Mouse (Mus musculus) liver, postnatal 0 days (tissue): ENCODE data around the gene Rnf227.

Experiments
- CTCF ChIP-seq: sonication (generic); IDR thresholded peaks from 2 replicates; pipeline ENCODE4 v1.5.1; 2016; ENCODE audit warnings: antibody characterized with exemption, low read depth
- EP300 ChIP-seq: IDR thresholded peaks from 2 replicates; pipeline ENCODE4 v1.6.1; 2016; ENCODE audit warnings: antibody characterized with exemption, low read depth, mild to moderate bottlenecking

- no peak for TF ChIP-seq EP300
- no peak for TF ChIP-seq CTCF
These were observed 37.5 kb downstream of the Rnf227 start for GRCm38 (mm10) chr11:69377766-69378165.
